Mouse (Mus musculus): ENCODE results near the gene Grhpr. TPM values are rescaled to one million over a fixed set of nuclear protein-coding genes. Genes with fewer than 3 reads are reported as not detected.

Grhpr gene
- polyA plus RNA-seq, 1 experiment, result 3.9 TPM

DNA sequence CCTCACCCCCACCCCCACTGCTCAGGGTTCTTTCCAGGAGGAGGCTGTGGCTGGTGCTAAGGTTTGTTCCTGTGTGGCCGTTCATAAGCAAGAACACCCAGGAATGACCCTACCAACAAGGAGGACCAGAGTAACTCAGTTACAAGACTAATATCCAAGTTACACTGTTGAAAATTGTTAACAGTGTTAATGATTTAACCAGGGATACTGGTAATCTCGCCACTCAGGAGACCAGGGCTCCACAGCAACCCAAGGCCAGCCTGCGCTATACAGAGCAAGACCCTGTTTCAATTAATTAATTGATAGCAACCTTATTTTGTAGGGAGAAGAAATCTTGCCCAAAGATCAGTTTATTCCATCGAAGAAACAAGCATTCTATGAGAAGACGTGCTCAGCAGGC lies 33.7 kb upstream of the Grhpr start:
- Histone ChIP-seq H3K4me3 (replicated peaks) (no peak overlapping the region), H3K9me3 (ENCODE audit: control insufficient read depth, low read length) (no peaks in the 10 kb centered on the region), H3K4me1 (ENCODE audit: control insufficient read depth) (peaks cover under 1% of the 10 kb centered on the region), H3K36me3 (ENCODE audit: control insufficient read depth) (no peaks in the 10 kb centered on the region), H3K27me3 (ENCODE audit: control insufficient read depth) (no peaks in the 10 kb centered on the region)
- no peak for TF ChIP-seq GATA1 (IDR thresholded peaks at IDR 0.05; ENCODE audit: low read length)
- no peak for TF ChIP-seq TAL1 (IDR thresholded peaks at IDR 0.05; ENCODE audit: low read length)

DNA sequence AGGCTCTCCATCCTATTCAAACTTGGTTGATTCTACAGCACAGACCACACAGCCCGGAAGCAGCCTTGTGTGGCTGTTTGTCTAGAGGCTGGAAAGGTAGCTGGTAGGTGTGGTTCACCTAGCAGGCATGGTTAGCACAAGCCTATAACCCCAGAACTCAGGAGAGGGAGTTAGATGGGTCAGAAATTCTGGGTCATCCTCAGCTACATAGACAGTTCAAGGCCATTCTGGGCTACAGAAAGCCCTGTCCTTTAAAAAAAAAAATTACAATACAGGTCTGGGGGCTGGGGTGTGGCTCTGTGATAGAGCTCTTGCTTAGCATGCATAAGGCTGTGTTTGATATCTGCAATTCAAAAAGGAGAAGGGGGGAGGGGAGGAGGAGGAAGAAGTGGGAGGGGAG lies 32.9 kb upstream of the Grhpr start:
- no peaks in the 10 kb centered on the region for H3K9me3 ChIP-seq (ENCODE audit: control insufficient read depth, low read length)
- no peaks in the 10 kb centered on the region for H3K4me1 ChIP-seq (ENCODE audit: control insufficient read depth)
- H3K27me3 ChIP-seq (ENCODE audit: control insufficient read depth), result no peaks in the 10 kb centered on the region
- no peak for TF ChIP-seq GATA1 (IDR thresholded peaks at IDR 0.05; ENCODE audit: low read length)
- H3K4me3 ChIP-seq (replicated peaks), result no peak overlapping the region
- no peaks in the 10 kb centered on the region for H3K36me3 ChIP-seq (ENCODE audit: control insufficient read depth)

DNA sequence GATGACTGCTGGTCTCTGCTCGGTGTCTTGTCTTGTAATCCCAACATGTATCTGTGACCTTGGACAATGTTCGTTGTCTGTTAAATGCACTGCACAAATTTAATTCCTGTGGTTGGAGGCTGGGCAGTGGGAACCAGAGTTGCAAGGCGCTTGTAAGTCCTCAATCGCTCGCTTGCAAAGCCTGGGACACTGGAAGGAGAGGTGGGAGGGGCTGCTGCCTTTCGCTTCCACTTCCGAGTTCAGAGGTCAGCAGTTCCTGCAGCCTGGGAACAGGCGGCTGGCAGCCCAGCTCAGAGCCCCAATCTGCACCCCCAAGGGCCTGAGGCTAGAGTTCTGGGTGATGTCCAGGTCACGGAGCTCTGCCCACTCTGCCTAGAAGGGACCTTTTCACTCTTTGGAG lies 28.2 kb upstream of the Grhpr start:
- TF ChIP-seq GATA1 (IDR thresholded peaks at IDR 0.05; ENCODE audit: low read length) (no peak), TAL1 (IDR thresholded peaks at IDR 0.05; ENCODE audit: low read length) (no peak)
- Histone ChIP-seq H3K4me1 (ENCODE audit: control insufficient read depth) (no peaks in the 10 kb centered on the region), H3K4me3 (replicated peaks) (no peak overlapping the region), H3K9me3 (ENCODE audit: control insufficient read depth, low read length) (no peaks in the 10 kb centered on the region), H3K36me3 (ENCODE audit: control insufficient read depth) (no peaks in the 10 kb centered on the region), H3K27me3 (ENCODE audit: control insufficient read depth) (no peaks in the 10 kb centered on the region)

DNA sequence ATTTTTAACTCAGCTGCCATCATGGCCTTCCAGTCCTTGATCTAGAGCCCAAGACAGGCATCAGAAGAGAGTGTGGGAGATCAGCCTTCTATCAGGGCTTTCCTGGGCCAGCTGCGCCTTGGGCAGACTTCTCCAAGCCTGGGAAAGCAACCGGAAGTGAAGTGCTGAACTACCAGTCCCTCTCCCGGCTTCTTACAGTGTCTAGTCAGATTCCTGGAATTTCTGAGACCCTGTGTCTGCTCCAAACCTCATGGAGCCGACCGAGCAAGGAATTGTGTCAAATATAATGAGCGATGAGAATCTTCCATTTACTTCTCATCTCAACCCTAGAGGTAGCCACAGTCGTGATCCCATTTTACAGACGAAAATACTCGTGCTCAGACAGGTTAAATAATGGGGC lies 22.4 kb upstream of the Grhpr start:
- TF ChIP-seq TAL1 (IDR thresholded peaks at IDR 0.05; ENCODE audit: low read length) (no peak), GATA1 (IDR thresholded peaks at IDR 0.05; ENCODE audit: low read length) (no peak)
- no peaks in the 10 kb centered on the region for H3K4me1 ChIP-seq (ENCODE audit: control insufficient read depth)

DNA sequence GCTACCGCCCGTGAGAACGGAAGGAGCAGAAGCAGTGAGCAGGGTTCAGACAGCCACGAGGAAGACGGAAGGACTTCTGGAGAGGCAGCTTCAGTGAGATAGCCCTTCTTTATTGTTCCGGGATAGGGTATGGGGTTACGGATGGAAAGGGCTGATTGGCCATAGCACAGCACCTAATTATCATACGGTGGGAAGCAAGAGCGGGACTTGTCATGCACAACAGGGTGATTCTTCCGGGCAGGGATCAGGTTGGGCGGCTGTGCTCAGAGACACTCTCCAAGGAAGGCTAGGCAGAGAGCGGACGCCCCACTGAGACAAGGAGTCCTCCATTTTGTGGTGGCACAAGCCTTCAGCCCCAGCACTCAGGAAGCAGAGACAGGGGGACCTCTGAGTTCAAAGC lies 22.0 kb upstream of the Grhpr start:
- Histone ChIP-seq H3K36me3 (ENCODE audit: control insufficient read depth) (no peaks in the 10 kb centered on the region), H3K9me3 (ENCODE audit: control insufficient read depth, low read length) (no peaks in the 10 kb centered on the region), H3K4me3 (replicated peaks) (no peak overlapping the region), H3K4me1 (ENCODE audit: control insufficient read depth) (no peaks in the 10 kb centered on the region), H3K27me3 (ENCODE audit: control insufficient read depth) (no peaks in the 10 kb centered on the region)
- TF ChIP-seq GATA1 (IDR thresholded peaks at IDR 0.05; ENCODE audit: low read length), result no peak
- TF ChIP-seq TAL1 (IDR thresholded peaks at IDR 0.05; ENCODE audit: low read length), result no peak

More for the DNA sequence above, 22.4 kb upstream of the Grhpr start:
- Histone ChIP-seq H3K27me3 (ENCODE audit: control insufficient read depth) (no peaks in the 10 kb centered on the region), H3K4me3 (replicated peaks) (no peak overlapping the region), H3K36me3 (ENCODE audit: control insufficient read depth) (no peaks in the 10 kb centered on the region), H3K9me3 (ENCODE audit: control insufficient read depth, low read length) (no peaks in the 10 kb centered on the region)

DNA sequence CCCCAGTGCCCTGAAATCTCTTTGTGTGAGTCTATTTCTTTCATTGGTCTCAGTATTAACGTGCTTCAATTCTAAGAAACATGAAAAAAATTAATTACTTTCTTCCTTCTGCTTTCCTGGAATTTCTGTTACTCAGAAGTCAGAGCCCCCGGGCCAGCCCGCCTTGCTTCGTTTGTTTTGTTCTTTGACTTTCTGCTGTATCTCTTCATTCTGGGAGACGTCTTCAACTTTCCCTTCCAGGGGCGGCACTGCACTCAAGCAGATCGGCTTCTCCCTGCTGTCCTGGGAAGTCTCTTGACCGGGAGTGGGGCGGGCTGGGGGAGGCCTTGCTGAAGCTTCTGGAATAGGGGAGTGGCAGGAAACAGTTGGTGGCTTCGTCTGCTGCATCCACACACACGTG lies 18.0 kb upstream of the Grhpr start:
- TF ChIP-seq TAL1 (IDR thresholded peaks at IDR 0.05; ENCODE audit: low read length) (no peak), GATA1 (IDR thresholded peaks at IDR 0.05; ENCODE audit: low read length) (no peak)
- Histone ChIP-seq H3K27me3 (ENCODE audit: control insufficient read depth) (no peaks in the 10 kb centered on the region), H3K4me3 (replicated peaks) (no peak overlapping the region), H3K9me3 (ENCODE audit: control insufficient read depth, low read length) (no peaks in the 10 kb centered on the region), H3K4me1 (ENCODE audit: control insufficient read depth) (no peaks in the 10 kb centered on the region), H3K36me3 (ENCODE audit: control insufficient read depth) (no peaks in the 10 kb centered on the region)

DNA sequence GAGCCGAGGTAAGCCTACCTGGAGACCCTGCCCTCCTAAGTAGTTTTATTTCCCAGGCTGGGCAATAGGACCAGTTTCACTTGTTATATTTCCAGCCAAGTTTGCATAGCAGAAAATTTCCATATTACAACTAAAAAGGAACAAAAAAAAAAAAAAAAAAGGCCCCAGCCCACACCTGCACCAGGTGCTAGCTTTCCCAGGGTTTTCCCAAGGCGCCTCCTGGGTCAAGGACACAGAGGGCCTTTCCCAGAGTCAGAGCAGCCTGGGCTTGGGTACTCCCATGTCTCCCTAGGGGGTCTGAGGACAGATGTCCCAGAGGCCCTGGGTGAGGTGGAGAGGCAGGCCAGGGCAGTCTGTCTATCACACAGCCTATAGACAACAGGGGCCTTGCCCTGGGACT lies 16.0 kb upstream of the Grhpr start:
- Histone ChIP-seq H3K4me1 (ENCODE audit: control insufficient read depth) (no peaks in the 10 kb centered on the region), H3K4me3 (replicated peaks) (no peak overlapping the region)
- TF ChIP-seq TAL1 (IDR thresholded peaks at IDR 0.05; ENCODE audit: low read length) (no peak), GATA1 (IDR thresholded peaks at IDR 0.05; ENCODE audit: low read length) (no peak)

DNA sequence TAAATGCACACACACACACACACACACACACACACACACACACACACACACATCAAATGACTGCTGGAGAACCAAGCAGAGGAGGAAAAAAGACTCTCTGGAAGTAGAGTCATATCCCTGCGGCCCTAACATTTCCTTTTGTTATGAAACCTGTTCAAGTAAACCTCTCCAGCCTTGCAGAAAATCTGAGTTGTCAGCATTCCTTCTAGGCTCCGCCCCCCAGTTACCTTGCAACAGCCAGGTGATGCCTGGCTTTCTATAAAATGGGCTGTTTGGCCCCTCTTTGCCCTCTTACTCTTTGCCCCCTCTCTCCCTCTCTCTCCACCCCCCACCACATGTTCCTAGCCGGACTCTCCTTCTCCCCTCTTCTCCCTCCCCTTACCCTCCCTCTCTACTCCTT lies 15.5 kb upstream of the Grhpr start:
- no peaks in the 10 kb centered on the region for H3K4me1 ChIP-seq (ENCODE audit: control insufficient read depth)
- H3K9me3 ChIP-seq (ENCODE audit: control insufficient read depth, low read length), result no peaks in the 10 kb centered on the region
- no peaks in the 10 kb centered on the region for H3K27me3 ChIP-seq (ENCODE audit: control insufficient read depth)
- H3K36me3 ChIP-seq (ENCODE audit: control insufficient read depth), result no peaks in the 10 kb centered on the region
- TF ChIP-seq TAL1 (IDR thresholded peaks at IDR 0.05; ENCODE audit: low read length), result no peak
- no peak for TF ChIP-seq GATA1 (IDR thresholded peaks at IDR 0.05; ENCODE audit: low read length)
- H3K4me3 ChIP-seq (replicated peaks), result no peak overlapping the region

More for the DNA sequence above, 16.0 kb upstream of the Grhpr start:
- H3K36me3 ChIP-seq (ENCODE audit: control insufficient read depth), result no peaks in the 10 kb centered on the region
- no peaks in the 10 kb centered on the region for H3K9me3 ChIP-seq (ENCODE audit: control insufficient read depth, low read length)
- no peaks in the 10 kb centered on the region for H3K27me3 ChIP-seq (ENCODE audit: control insufficient read depth)

DNA sequence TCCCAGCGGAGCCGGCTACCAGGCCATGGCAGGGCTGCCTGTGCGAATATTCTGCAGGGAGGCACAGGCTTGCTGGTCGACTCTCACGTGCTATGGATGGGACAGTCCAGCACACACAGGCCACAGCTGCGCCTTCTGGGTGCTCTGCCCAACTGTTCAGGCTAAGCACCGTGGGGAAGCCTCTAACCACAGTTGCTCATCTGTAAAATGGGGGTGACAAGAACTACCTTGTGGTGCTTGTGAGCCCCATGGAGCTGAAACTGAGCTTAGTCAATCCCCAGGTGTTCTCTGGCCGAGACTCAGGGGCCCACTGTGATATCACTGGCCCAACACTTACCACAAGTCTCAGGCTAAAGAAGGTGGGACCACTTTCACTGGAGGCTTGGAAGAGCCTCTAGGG lies 13.8 kb upstream of the Grhpr start:
- Histone ChIP-seq H3K9me3 (ENCODE audit: control insufficient read depth, low read length) (no peaks in the 10 kb centered on the region), H3K27me3 (ENCODE audit: control insufficient read depth) (no peaks in the 10 kb centered on the region), H3K4me1 (ENCODE audit: control insufficient read depth) (no peaks in the 10 kb centered on the region; the same call in 1 of the 2 replicates), H3K4me3 (replicated peaks) (no peak overlapping the region), H3K36me3 (ENCODE audit: control insufficient read depth) (no peaks in the 10 kb centered on the region)
- TF ChIP-seq TAL1 (IDR thresholded peaks at IDR 0.05; ENCODE audit: low read length) (no peak), GATA1 (IDR thresholded peaks at IDR 0.05; ENCODE audit: low read length) (no peak)

DNA sequence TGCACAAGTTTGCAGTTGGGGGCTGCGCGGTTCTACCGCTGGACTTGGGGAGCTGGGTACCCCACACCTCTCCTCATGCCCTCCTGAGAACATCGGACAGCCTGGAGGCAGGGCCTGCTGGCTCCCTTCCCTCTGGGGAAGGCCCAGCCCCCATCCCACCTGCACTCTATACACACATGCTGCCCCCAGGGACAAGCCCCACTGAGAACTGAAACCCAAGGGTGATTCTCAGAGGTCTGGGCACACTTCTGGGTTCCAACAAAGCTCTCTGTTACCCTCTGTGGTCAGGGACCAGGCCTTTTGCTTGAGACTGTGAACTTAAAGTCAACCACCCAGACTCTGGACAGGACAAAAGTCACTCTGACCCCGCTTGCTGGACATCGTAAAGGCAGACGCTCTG lies 11.1 kb upstream of the Grhpr start:
- Histone ChIP-seq H3K9me3 (ENCODE audit: control insufficient read depth, low read length) (peaks cover 4% of the 10 kb centered on the region; the same call in 1 of the 2 replicates), H3K4me3 (replicated peaks) (no peak overlapping the region), H3K4me1 (ENCODE audit: control insufficient read depth) (peaks cover 10% of the 10 kb centered on the region), H3K27me3 (ENCODE audit: control insufficient read depth) (no peaks in the 10 kb centered on the region; the same call in 1 of the 2 replicates), H3K36me3 (ENCODE audit: control insufficient read depth) (no peaks in the 10 kb centered on the region)
- no peak for TF ChIP-seq TAL1 (IDR thresholded peaks at IDR 0.05; ENCODE audit: low read length)
- no peak for TF ChIP-seq GATA1 (IDR thresholded peaks at IDR 0.05; ENCODE audit: low read length)
